20 mouse cellular contexts compared by ENCODE assay signal in genomic region chr6:24597500-24597899, GRCm38 (mm10). TPM values are rescaled to one million over a fixed set of nuclear protein-coding genes. Genes with fewer than 3 reads are reported as not detected.
DNase-seq lines count a peak whose midpoint lies in the region; ATAC-seq and TF ChIP-seq lines count a peak whose summit lies in the region.
"Had no signal": no experiment of that assay in that cellular context is flagged by ENCODE, and none has a peak within 500 bp of the region (broad histone marks: within the 10 kb centered on the region; RNA-seq: fewer than 3 reads in every experiment).

Gene Lmod2 (plus strand): TSS chr6:24597762.

- H3K36me3 ChIP-seq in heart, postnatal 0 days (replicated peaks; ENCODE audit: control insufficient read depth, insufficient read depth, low read length) = peaks cover 4% of the 10 kb centered on the region
- H3K36me3 ChIP-seq in forebrain, embryonic 15.5 days = no peaks in the 10 kb centered on the region
- H3K36me3 ChIP-seq: G1E; limb, embryonic 10.5 days; liver, embryonic 13.5 days; midbrain, embryonic 13.5 days had no signal

- 41% methylated on average over 10 of the region's 10 CpGs for WGBS in heart, postnatal 0 days
- WGBS in forebrain, embryonic 15.5 days = 68% methylated on average over 10 of the region's 10 CpGs

- no peaks in the 10 kb centered on the region for H3K27me3 ChIP-seq in heart, postnatal 0 days (ENCODE audit: control insufficient read depth, insufficient read depth, low read length)
- no peaks in the 10 kb centered on the region for H3K27me3 ChIP-seq in forebrain, embryonic 15.5 days
- H3K27me3 ChIP-seq: liver, embryonic 13.5 days; midbrain, embryonic 13.5 days had no signal

- peak; percentile 86 for TF ChIP-seq EP300 in heart, postnatal 0 days (IDR thresholded peaks at IDR 0.05; ENCODE audit: low read depth)

- no peak; the same call in 1 of the 2 replicates for TF ChIP-seq CTCF in heart, postnatal 0 days (IDR thresholded peaks at IDR 0.05; ENCODE audit: low read depth)

- peak within 1 kb of the TSS; percentile 97 for H3K27ac ChIP-seq in heart, postnatal 0 days (ENCODE audit: low read depth)
- no peak within 1 kb of the TSS for H3K27ac ChIP-seq in forebrain, embryonic 15.5 days (replicated peaks)
- H3K27ac ChIP-seq: limb, embryonic 10.5 days; liver, embryonic 13.5 days; midbrain, embryonic 13.5 days had no signal

- DNase-seq in gastrocnemius, adult 18-20 months (ENCODE audit: low spot score) = peak; percentile 59
- peak in 1 of 2 experiments; percentile 35 for DNase-seq in gastrocnemius, adult 8-10 months (ENCODE audit: low spot score in 2 of 2)
- peak; percentile 76 for DNase-seq in heart, adult 8-10 months (ENCODE audit: low spot score)
- peak; percentile 95 for DNase-seq in heart, postnatal 0 days (ENCODE audit: low spot score)
- no peak for DNase-seq in right cerebral cortex, postnatal 4 days
- DNase-seq in thymus, postnatal 14 days = no peak
- DNase-seq: adrenal gland, adult 8-10 months; cerebellum, postnatal 10 days; forebrain, postnatal 0 days; kidney, adult 9 months; liver, embryonic 13.5 days; lung, postnatal 10 days had no signal

- H3K4me3 ChIP-seq in heart, postnatal 0 days (ENCODE audit: low read depth, low read length) = peak within 1 kb of the TSS; percentile 59
- H3K4me3 ChIP-seq in forebrain, embryonic 15.5 days = no peak within 1 kb of the TSS
- H3K4me3 ChIP-seq: erythroblast, embryonic 14.5 days; limb, embryonic 10.5 days; liver, embryonic 13.5 days; midbrain, embryonic 13.5 days had no signal

- H3K9me3 ChIP-seq in heart, postnatal 0 days (replicated peaks; ENCODE audit: control insufficient read depth, low read length) = no peaks in the 10 kb centered on the region
- no peaks in the 10 kb centered on the region for H3K9me3 ChIP-seq in forebrain, embryonic 15.5 days
- H3K9me3 ChIP-seq: G1E; limb, embryonic 10.5 days; liver, embryonic 13.5 days; midbrain, embryonic 13.5 days had no signal

- peaks cover 15% of the 10 kb centered on the region; the same call in 1 of the 2 replicates for H3K4me1 ChIP-seq in heart, postnatal 0 days (ENCODE audit: control insufficient read depth, insufficient read depth)
- H3K4me1 ChIP-seq in forebrain, embryonic 15.5 days = no peaks in the 10 kb centered on the region
- H3K4me1 ChIP-seq: limb, embryonic 10.5 days; liver, embryonic 13.5 days had no signal

- peak within 1 kb of the TSS; percentile 90 for H3K9ac ChIP-seq in heart, postnatal 0 days (replicated peaks; ENCODE audit: low read depth, low read length)
- H3K9ac ChIP-seq in forebrain, embryonic 15.5 days (replicated peaks) = no peak within 1 kb of the TSS
- H3K9ac ChIP-seq: forebrain, postnatal 0 days; liver, embryonic 13.5 days; midbrain, embryonic 13.5 days had no signal

- H3K4me2 ChIP-seq in heart, postnatal 0 days (ENCODE audit: low read depth, low read length) = peak within 1 kb of the TSS; percentile 66
- no peak within 1 kb of the TSS for H3K4me2 ChIP-seq in forebrain, embryonic 15.5 days (replicated peaks)
- H3K4me2 ChIP-seq: liver, embryonic 13.5 days; midbrain, embryonic 13.5 days had no signal

- ATAC-seq in heart, postnatal 0 days (ENCODE audit: insufficient read depth, low read depth) = peak; percentile 95
- no peak for ATAC-seq in forebrain, embryonic 15.5 days (replicated peaks)
- ATAC-seq: forebrain, postnatal 0 days; midbrain, embryonic 13.5 days had no signal

RNA-seq across cellular contexts. Expression of gene Lmod2, which starts in this region (rescaled TPM):
- total RNA-seq in gastrocnemius, adult 18-20 months (2021) = 100 to 1,000 TPM; 254 to 431 TPM
- 100 to 1,000 TPM; 142 to 191 (median 167) TPM for total RNA-seq in gastrocnemius, adult 8-10 months (2022)
- 100 to 1,000 TPM; 758 to 914 (median 862) TPM for total RNA-seq in heart, adult 8-10 months (2022)
- total RNA-seq in heart, postnatal 0 days (2014; rRNA removed; ENCODE audit: low replicate concordance) = 51.9 and 68.1 TPM in 2 replicates
- 62.2 and 70.3 TPM in 2 replicates for polyA plus RNA-seq in heart, postnatal 0 days (2015; fragmentation: Nextera tagmentation; extraction: Ambion mirVana)
- not detected in 2 replicates for polyA plus RNA-seq in forebrain, embryonic 15.5 days (2015; fragmentation: Nextera tagmentation; extraction: Ambion mirVana)
- total RNA-seq: forebrain, postnatal 0 days; hematopoietic stem cell, adult 5-6 weeks; layer of hippocampus, postnatal 25 days had no signal
- polyA plus RNA-seq: erythroblast, embryonic 14.5 days; forebrain, postnatal 0 days; G1E; large intestine, adult 2 months; midbrain, embryonic 13.5 days had no signal

Comparison
In these comparisons a context has a peak if more than half of its experiments do, and no peak if none do; other contexts are left out.
1. RNA of gene Lmod2 (polyA plus RNA-seq): 62.2 to 70.3 TPM in heart, postnatal 0 days; not detected in forebrain, embryonic 15.5 days; every median in the first group is over 10 times any median in the second.
2. DNase-seq: peak in gastrocnemius, adult 18-20 months (single experiment), heart, adult 8-10 months (single experiment) and heart, postnatal 0 days (single experiment); none in right cerebral cortex, postnatal 4 days (single experiment) and thymus, postnatal 14 days (single experiment).